Mouse (Mus musculus) hindbrain, embryonic 16.5 days (tissue): ENCODE measurements around the gene Fbxo21. TPM values are rescaled to one million over a fixed set of nuclear protein-coding genes. Genes with fewer than 3 reads are reported as not detected.

Experiments used
- ATAC-seq: fragments of 200-750 bp; cut with Nextera tagmentation; 2 replicates; pipeline ENCODE4 v1.8.0; 2017; ENCODE audit warnings: moderate TSS enrichment, moderate library complexity
- H3K27ac ChIP-seq: fragments of 300-500 bp; sonication (generic); 2 replicates; pipeline ENCODE4 v1.5.1; 2014; ENCODE audit warnings: low read depth, mild to moderate bottlenecking, control low read depth, low read length, moderate library complexity
- H3K27me3 ChIP-seq: fragments of 300-500 bp; sonication (generic); replicated peaks from 2 replicates; pipeline ENCODE4 v1.6.1; 2014; ENCODE audit warnings: low read length; ENCODE audit not compliant: control insufficient read depth, insufficient read depth
- H3K36me3 ChIP-seq: fragments of 300-500 bp; sonication (generic); 2 replicates; pipeline ENCODE4 v1.6.1; 2014; ENCODE audit warnings: mild to moderate bottlenecking, low read length, moderate library complexity, mixed read lengths; ENCODE audit not compliant: control insufficient read depth, insufficient read depth
- H3K4me1 ChIP-seq: fragments of 300-500 bp; sonication (generic); 2 replicates; pipeline ENCODE4 v1.6.1; 2014; ENCODE audit warnings: low read depth, low read length; ENCODE audit not compliant: control insufficient read depth, insufficient read depth
- H3K4me2 ChIP-seq: fragments of 300-500 bp; sonication (generic); 2 replicates; pipeline ENCODE4 v1.6.1; 2014; ENCODE audit warnings: mild to moderate bottlenecking, low read length, control low read depth, moderate library complexity
- H3K4me3 ChIP-seq: fragments of 300-500 bp; sonication (generic); 2 replicates; pipeline ENCODE4 v1.5.1; 2014; ENCODE audit warnings: mild to moderate bottlenecking, low read length, control low read depth, moderate library complexity
- H3K9ac ChIP-seq: fragments of 300-500 bp; sonication (generic); 2 replicates; pipeline ENCODE4 v1.6.1; 2014; ENCODE audit warnings: low read depth, mild to moderate bottlenecking, control low read depth, low read length, moderate library complexity
- H3K9me3 ChIP-seq: fragments of 300-500 bp; sonication (generic); 2 replicates; pipeline ENCODE4 v1.6.1; 2014; ENCODE audit warnings: mild to moderate bottlenecking, low read length, moderate library complexity; ENCODE audit not compliant: control insufficient read depth
- WGBS: fragments of 180-500 bp; shearing (Covaris S2); extraction: QIAGEN DNeasy Blood & Tissue Kit; methylation state at CpG from one replicate; pipeline ENCODE4 v1.1.7; 2014; 5-methylcytosine and 5-hydroxymethylcytosine counted together
- polyA plus RNA-seq: library from polyadenylated mRNA; unstranded; fragments of >200 nt; fragmentation: Nextera tagmentation; extraction: Ambion mirVana; gene quantifications from 2 replicates; pipeline ENCODE4 v1.2.1, GENCODE M21; 2015

Gene Fbxo21
- polyA plus RNA-seq, 1 experiment from 2014 or later = 151 TPM

DNA sequence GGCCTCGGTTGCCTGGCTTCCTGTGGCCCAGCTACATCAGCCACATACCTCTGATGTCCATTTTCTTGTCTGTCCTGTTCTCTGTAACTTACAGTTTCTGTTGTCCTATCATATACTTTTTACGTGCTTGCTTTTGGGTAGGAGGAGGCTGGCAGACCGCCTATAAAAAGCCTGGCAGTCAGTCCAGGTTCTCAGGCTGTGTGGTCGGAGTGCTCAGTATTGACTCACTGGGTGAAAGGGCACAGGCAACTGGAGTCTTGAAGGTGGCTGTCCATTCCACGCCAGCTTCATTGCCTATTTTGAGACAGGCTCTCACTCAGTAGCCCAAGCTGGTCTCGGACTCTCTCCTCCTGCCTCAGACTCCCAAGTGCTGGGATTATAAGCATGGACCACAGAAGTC lies 13.2 kb downstream of the Fbxo21 start:
- ATAC-seq = no peak
- H3K27ac ChIP-seq = no peak overlapping the region
- WGBS = 88% methylated on average over 6 of the region's 6 CpGs

DNA sequence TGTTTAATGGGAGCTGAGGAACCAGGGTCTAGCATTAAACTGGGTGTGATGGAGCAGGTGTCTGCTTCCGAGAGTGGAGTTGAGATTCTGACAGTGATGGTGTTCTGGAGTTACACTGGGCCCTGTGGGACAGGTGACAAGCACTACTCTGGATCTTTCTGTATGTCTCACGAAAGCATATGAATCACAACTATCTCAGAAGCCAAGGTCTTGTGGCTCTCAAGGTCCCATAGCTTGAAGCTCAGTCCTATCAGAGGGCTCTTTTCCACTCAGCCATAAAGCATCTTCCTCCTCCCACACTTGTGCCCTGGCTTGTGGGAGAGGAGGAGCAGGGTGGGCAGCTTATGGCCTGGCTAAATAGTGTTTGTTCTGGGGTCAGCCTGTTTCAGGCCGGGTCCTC lies 14.4 kb downstream of the Fbxo21 start:
- Histone ChIP-seq H3K36me3 (peaks cover 66% of the 10 kb centered on the region), H3K4me1 (no peaks in the 10 kb centered on the region), H3K9ac (no peak overlapping the region), H3K27me3 (no peaks in the 10 kb centered on the region), H3K9me3 (no peaks in the 10 kb centered on the region), H3K27ac (no peak overlapping the region), H3K4me3 (no peak overlapping the region), H3K4me2 (no peak overlapping the region)
- no peak for ATAC-seq
- WGBS = 85% methylated on average over 3 of the region's 3 CpGs

More for the DNA sequence above, 13.2 kb downstream of the Fbxo21 start:
- H3K9me3 ChIP-seq = no peaks in the 10 kb centered on the region
- no peaks in the 10 kb centered on the region for H3K4me1 ChIP-seq
- no peak overlapping the region for H3K4me2 ChIP-seq
- H3K9ac ChIP-seq = no peak overlapping the region
- peaks cover 59% of the 10 kb centered on the region for H3K36me3 ChIP-seq
- H3K4me3 ChIP-seq = no peak overlapping the region
- no peaks in the 10 kb centered on the region for H3K27me3 ChIP-seq

GRCm38 (mm10) chr5:117993550-117993949 lies 17.0 kb downstream of the Fbxo21 start:
- Histone ChIP-seq H3K9me3 (no peaks in the 10 kb centered on the region), H3K36me3 (peaks cover 70% of the 10 kb centered on the region), H3K4me3 (no peak overlapping the region), H3K27ac (no peak overlapping the region), H3K4me2 (no peak overlapping the region), H3K4me1 (no peaks in the 10 kb centered on the region), H3K9ac (no peak overlapping the region), H3K27me3 (no peaks in the 10 kb centered on the region)
- 92% methylated on average over 6 of the region's 6 CpGs for WGBS
- ATAC-seq = no peak

DNA sequence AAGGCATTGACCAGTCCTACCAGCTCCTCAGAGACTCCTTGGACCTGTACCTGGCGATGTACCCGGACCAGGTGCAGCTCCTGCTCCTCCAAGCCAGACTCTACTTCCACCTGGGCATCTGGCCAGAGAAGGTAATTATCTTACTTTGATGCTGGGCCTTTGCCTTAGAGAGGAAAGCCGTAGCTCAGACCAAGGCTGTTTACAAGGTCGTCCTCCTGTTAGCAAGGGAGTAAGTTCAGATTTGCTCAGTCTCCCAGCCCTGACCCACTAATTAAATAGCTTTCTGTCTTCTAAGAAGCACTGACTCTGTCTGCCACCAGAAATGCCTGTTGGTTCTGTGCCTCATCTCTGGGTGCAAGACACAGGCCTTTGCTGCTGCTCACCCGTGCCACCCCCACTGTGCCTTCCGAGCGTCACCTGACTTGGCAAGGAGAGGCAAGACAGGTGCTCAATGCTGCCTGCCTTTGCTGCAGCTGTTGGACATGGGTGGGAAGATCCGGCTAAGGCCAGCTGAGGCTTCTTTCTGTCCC lies 18.9 kb downstream of the Fbxo21 start:
- H3K36me3 ChIP-seq = peaks cover 63% of the 10 kb centered on the region
- no peak overlapping the region for H3K4me2 ChIP-seq
- H3K27ac ChIP-seq = no peak overlapping the region
- no peak for ATAC-seq
- H3K4me1 ChIP-seq = no peaks in the 10 kb centered on the region
- H3K9me3 ChIP-seq = no peaks in the 10 kb centered on the region
- no peak overlapping the region for H3K9ac ChIP-seq
- H3K27me3 ChIP-seq = no peaks in the 10 kb centered on the region
- WGBS = 89% methylated on average over 8 of the region's 8 CpGs
- no peak overlapping the region for H3K4me3 ChIP-seq

DNA sequence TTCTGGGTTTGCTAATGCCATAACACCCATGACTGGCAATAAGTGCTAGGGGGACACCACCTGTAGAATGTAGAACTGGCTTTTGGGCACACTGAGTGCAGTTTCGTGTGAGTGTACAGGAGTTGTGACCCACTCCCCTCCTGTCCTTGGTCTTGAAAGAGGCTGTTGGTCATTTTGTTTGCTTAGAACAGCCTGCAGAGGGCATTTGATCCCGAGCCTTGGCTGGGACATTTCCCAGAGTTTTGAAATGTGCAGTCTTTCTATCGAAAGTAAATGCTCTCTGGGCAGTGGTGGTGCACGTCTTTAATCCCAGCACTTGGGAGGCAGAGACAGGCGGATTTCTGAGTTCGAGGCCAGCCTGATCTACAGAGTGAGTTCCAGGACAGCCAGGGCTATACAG lies 19.4 kb downstream of the Fbxo21 start:
- no peaks in the 10 kb centered on the region for H3K4me1 ChIP-seq
- no peak overlapping the region for H3K27ac ChIP-seq
- H3K4me3 ChIP-seq = no peak overlapping the region
- 90% methylated on average over 6 of the region's 6 CpGs for WGBS
- no peak overlapping the region for H3K4me2 ChIP-seq
- H3K9me3 ChIP-seq = no peaks in the 10 kb centered on the region
- H3K9ac ChIP-seq = no peak overlapping the region
- H3K27me3 ChIP-seq = no peaks in the 10 kb centered on the region
- peaks cover 67% of the 10 kb centered on the region for H3K36me3 ChIP-seq
- no peak for ATAC-seq

DNA sequence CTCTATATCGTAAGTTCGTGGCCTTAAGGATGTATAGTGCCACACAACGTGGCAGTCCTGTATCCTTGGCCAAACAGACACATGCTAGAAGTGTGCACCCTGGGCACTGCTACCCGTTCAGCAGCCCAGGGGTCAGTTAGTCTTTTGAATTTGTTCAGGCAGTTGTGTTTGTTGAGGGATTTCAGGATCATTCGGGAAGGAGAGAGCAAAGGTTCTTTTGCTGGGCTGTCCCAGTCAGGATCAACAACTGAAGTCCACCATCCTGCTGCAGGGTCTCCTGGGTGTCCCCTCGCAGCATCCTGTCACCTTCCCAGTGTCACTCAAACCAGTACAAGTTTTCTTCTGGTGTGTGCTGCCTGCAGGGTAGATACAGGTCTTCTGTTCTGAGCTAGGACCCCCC lies 20.1 kb downstream of the Fbxo21 start:
- H3K4me3 ChIP-seq = no peak overlapping the region
- peaks cover 65% of the 10 kb centered on the region for H3K36me3 ChIP-seq
- no peaks in the 10 kb centered on the region for H3K4me1 ChIP-seq
- H3K27me3 ChIP-seq = no peaks in the 10 kb centered on the region
- H3K27ac ChIP-seq = no peak overlapping the region
- ATAC-seq = no peak
- no peaks in the 10 kb centered on the region for H3K9me3 ChIP-seq
- H3K9ac ChIP-seq = no peak overlapping the region
- 89% methylated on average over 6 of the region's 6 CpGs for WGBS
- no peak overlapping the region for H3K4me2 ChIP-seq

DNA sequence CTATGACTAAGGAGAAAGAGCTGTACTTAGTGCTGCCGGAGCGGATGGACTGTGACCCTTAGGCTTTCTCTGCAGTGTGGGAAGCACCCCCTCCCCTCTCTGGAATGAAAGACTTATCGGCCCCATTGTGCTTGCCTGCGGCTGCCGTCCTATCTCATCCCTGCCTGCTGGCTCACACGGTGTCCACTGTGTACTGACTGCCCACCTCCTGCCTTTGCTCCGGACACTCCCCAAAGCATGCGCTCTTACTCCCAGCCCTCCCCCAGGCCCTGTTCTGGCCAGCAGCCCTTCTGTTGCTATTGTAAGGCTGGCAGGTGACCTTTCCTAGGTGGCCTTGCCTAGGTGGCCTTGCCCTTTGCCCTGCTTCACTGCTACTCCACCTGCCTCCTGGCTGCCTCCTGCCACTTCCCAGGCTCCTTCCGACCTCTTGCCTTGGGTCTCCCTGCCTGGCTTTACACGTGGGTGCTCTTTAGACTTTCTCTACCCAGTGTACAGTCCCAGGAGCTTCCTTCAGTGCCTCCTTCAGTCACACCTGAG lies 21.0 kb downstream of the Fbxo21 start:
- Histone ChIP-seq H3K27me3 (no peaks in the 10 kb centered on the region), H3K4me3 (no peak overlapping the region), H3K36me3 (peaks cover 63% of the 10 kb centered on the region), H3K4me2 (no peak overlapping the region), H3K9me3 (no peaks in the 10 kb centered on the region), H3K27ac (no peak overlapping the region), H3K9ac (no peak overlapping the region), H3K4me1 (no peaks in the 10 kb centered on the region)
- WGBS = 59% methylated on average over 10 of the region's 10 CpGs
- no peak for ATAC-seq

DNA sequence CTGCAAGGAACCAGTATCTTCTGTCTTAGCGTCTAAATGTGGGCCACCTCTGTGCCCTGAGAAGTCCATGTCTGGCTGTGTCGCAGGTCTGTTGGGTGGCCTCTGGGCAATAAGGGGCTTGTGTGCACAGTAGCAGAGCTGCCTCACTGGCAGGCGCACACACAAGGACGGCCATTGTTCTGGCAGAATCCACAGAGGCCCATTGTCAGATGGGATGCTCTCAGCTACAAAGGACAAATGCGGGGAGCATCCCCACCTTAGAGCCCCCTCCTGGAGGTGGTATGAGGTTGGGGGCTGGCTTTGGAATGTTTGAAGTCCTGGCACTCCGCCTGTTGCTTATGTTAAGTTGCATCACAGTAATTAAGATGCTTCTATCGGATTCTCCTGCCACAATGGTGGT lies 22.5 kb downstream of the Fbxo21 start:
- H3K27me3 ChIP-seq = no peaks in the 10 kb centered on the region

DNA sequence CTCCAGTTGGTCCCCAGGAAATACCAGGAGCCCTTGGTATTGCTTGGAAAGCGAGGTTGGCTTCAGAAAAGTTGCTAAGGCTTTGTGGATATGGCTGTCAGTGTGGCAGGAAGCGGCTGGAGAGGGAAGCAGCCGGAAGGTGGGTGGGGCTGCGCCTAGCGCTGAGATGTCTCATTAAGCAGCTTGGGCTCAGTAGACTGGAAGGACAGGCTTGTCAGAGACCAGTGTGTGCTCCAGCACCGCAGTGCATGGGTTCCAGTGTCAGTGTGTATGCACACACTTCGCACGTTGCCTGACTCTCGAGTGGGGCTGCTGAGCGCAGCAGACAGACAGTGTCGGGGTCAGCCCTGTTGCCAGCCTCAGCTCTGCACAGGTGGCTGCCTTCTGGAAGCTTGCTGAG lies 23.1 kb downstream of the Fbxo21 start:
- 83% methylated on average over 11 of the region's 11 CpGs for WGBS

More for the DNA sequence above, 22.5 kb downstream of the Fbxo21 start:
- H3K9me3 ChIP-seq = no peaks in the 10 kb centered on the region
- H3K4me1 ChIP-seq = no peaks in the 10 kb centered on the region
- peaks cover 66% of the 10 kb centered on the region for H3K36me3 ChIP-seq
- H3K9ac ChIP-seq = no peak overlapping the region
- H3K4me2 ChIP-seq = no peak overlapping the region
- no peak for ATAC-seq
- no peak overlapping the region for H3K27ac ChIP-seq
- H3K4me3 ChIP-seq = no peak overlapping the region
- WGBS = 68% methylated on average over 7 of the region's 7 CpGs

More for the DNA sequence above, 23.1 kb downstream of the Fbxo21 start:
- H3K9ac ChIP-seq = no peak overlapping the region
- H3K4me2 ChIP-seq = no peak overlapping the region
- no peak overlapping the region for H3K27ac ChIP-seq
- ATAC-seq = no peak
- H3K4me3 ChIP-seq = no peak overlapping the region
- no peaks in the 10 kb centered on the region for H3K4me1 ChIP-seq
- no peaks in the 10 kb centered on the region for H3K9me3 ChIP-seq
- H3K27me3 ChIP-seq = no peaks in the 10 kb centered on the region
- H3K36me3 ChIP-seq = peaks cover 65% of the 10 kb centered on the region
